Mouse (Mus musculus) cerebellum, adult 2 months (tissue): ENCODE data around the gene Prr5. TPM values are rescaled to one million over a fixed set of nuclear protein-coding genes. Genes with fewer than 3 reads are reported as not detected.
A peak's percentile ranks its signal among the peaks of the same experiment; 100 is the strongest.
"Not testable (repeated sequence)": the region's sequence is repeated elsewhere in the genome, so short reads cannot be mapped to it uniquely, and the experiment has no call there.

Source experiments
- DNase-seq, 2 experiments: peaks; one replicate each; pipeline ENCODE4 v3.0.0; 2021
- H3K27ac ChIP-seq: fragments of 200-500 bp; 2 replicates; pipeline ENCODE4 v1.5.1; 2012; ENCODE audit warnings: low read length, control low read depth, inconsistent platforms; ENCODE audit not compliant: insufficient read depth
- H3K27me3 ChIP-seq: fragments of 200-500 bp; 2 replicates; pipeline ENCODE4 v1.6.1; 2012; ENCODE audit warnings: inconsistent platforms, mild to moderate bottlenecking, low read length, moderate library complexity; ENCODE audit not compliant: control insufficient read depth, insufficient read depth
- H3K4me1 ChIP-seq: fragments of 200-500 bp; 2 replicates; pipeline ENCODE4 v1.6.1; 2011; ENCODE audit warnings: low read length; ENCODE audit not compliant: control insufficient read depth, insufficient read depth
- H3K4me3 ChIP-seq: fragments of 200-500 bp; replicated peaks from 2 replicates; pipeline ENCODE3; 2011; ENCODE audit warnings: mild to moderate bottlenecking, low read depth, low read length, control low read depth; ENCODE audit not compliant: insufficient read depth
- CTCF ChIP-seq: fragments of 200-500 bp; IDR thresholded peaks from 2 replicates; pipeline ENCODE4 v1.5.1; 2011; ENCODE audit warnings: low read depth, mild to moderate bottlenecking, control low read depth, low read length, moderate library complexity, borderline replicate concordance; ENCODE audit not compliant: insufficient read depth
- POLR2A ChIP-seq: fragments of 200-500 bp; IDR thresholded peaks from 2 replicates; pipeline ENCODE4 v1.6.1; 2011; ENCODE audit warnings: low read length, control low read depth, borderline replicate concordance; ENCODE audit not compliant: insufficient read depth
- WGBS: fragments of 180-500 bp; shearing (Covaris S2); methylation state at CpG from one replicate; pipeline ENCODE4 v1.1.7; 2018; 5-methylcytosine and 5-hydroxymethylcytosine counted together
- polyA plus RNA-seq: library from polyadenylated mRNA; depleted of rRNA; stranded (reverse); fragments of >200 nt; gene quantifications from 2 replicates; pipeline ENCODE4 v1.2.3, GENCODE M21; 2012

Gene Prr5
- polyA plus RNA-seq, 1 experiment: 13.5 TPM

GRCm38 (mm10) chr15:84720291-84721204 is 51.1 kb downstream of the Prr5 start:
- H3K27ac ChIP-seq: no peak overlapping the region
- H3K4me1 ChIP-seq: no peaks in the 10 kb centered on the region
- H3K27me3 ChIP-seq: peaks cover 2% of the 10 kb centered on the region; the same call in 1 of the 2 replicates
- DNase-seq: no peak
- no peak for TF ChIP-seq POLR2A
- TF ChIP-seq CTCF: no peak
- WGBS: 28% methylated on average over 33 of the region's 33 CpGs
- no peak overlapping the region for H3K4me3 ChIP-seq

- H3K27ac ChIP-seq, DNase-seq, H3K4me1 ChIP-seq, H3K27me3 ChIP-seq, H3K4me3 ChIP-seq: not testable (repeated sequence)
- WGBS: 94% methylated on average over 1 of the region's 1 CpGs
Observed at GRCm38 (mm10) chr15:84723656-84724055, 54.2 kb downstream of the Prr5 start.

GRCm38 (mm10) chr15:84724199-84724598 is 54.8 kb downstream of the Prr5 start:
- TF ChIP-seq CTCF (no peak), POLR2A (no peak)
- peaks cover 2% of the 10 kb centered on the region; the same call in 1 of the 2 replicates for H3K27me3 ChIP-seq
- no peak for DNase-seq
- no peak overlapping the region for H3K27ac ChIP-seq
- WGBS: 75% methylated on average over 4 of the region's 4 CpGs
- H3K4me1 ChIP-seq: no peaks in the 10 kb centered on the region
- no peak overlapping the region for H3K4me3 ChIP-seq

GRCm38 (mm10) chr15:84729685-84730084 is 60.3 kb downstream of the Prr5 start:
- 23% methylated on average over 6 of the region's 6 CpGs for WGBS
- TF ChIP-seq CTCF (no peak), POLR2A (no peak)
- Histone ChIP-seq H3K4me3 (no peak overlapping the region), H3K27me3 (no peaks in the 10 kb centered on the region; the same call in 1 of the 2 replicates), H3K27ac (no peak overlapping the region), H3K4me1 (no peaks in the 10 kb centered on the region)
- peak; percentile 18 to 29 for DNase-seq

GRCm38 (mm10) chr15:84730893-84731292 is 61.5 kb downstream of the Prr5 start:
- no peak overlapping the region for H3K4me3 ChIP-seq
- 24% methylated on average over 1 of the region's 1 CpGs for WGBS
- H3K4me1 ChIP-seq: no peaks in the 10 kb centered on the region
- no peak overlapping the region for H3K27ac ChIP-seq
- no peak for DNase-seq
- TF ChIP-seq POLR2A: no peak
- no peak for TF ChIP-seq CTCF
- H3K27me3 ChIP-seq: no peaks in the 10 kb centered on the region; the same call in 1 of the 2 replicates

- H3K4me3 ChIP-seq: no peak overlapping the region
- no peaks in the 10 kb centered on the region for H3K4me1 ChIP-seq
- no peak for TF ChIP-seq POLR2A
- TF ChIP-seq CTCF: no peak
- H3K27ac ChIP-seq: no peak overlapping the region
- H3K27me3 ChIP-seq: no peaks in the 10 kb centered on the region; the same call in 1 of the 2 replicates
- WGBS: 81% methylated on average over 18 of the region's 18 CpGs
- no peak for DNase-seq
Observed at GRCm38 (mm10) chr15:84731676-84732424, 62.4 kb downstream of the Prr5 start.

GRCm38 (mm10) chr15:84732425-84732749 is 63.0 kb downstream of the Prr5 start:
- Histone ChIP-seq H3K4me1 (no peaks in the 10 kb centered on the region), H3K4me3 (no peak overlapping the region), H3K27me3 (no peaks in the 10 kb centered on the region; the same call in 1 of the 2 replicates), H3K27ac (no peak overlapping the region)
- no peak for DNase-seq
- 49% methylated on average over 4 of the region's 4 CpGs for WGBS
- no peak for TF ChIP-seq POLR2A
- no peak for TF ChIP-seq CTCF
